Mouse (Mus musculus) lung, embryonic 14.5 days (tissue): ENCODE measurements around the gene 4930442H23Rik. TPM values are rescaled to one million over a fixed set of nuclear protein-coding genes. Genes with fewer than 3 reads are reported as not detected.
A peak's percentile ranks its signal among the peaks of the same experiment; 100 is the strongest.

ENCODE experiments used
- ATAC-seq: fragments of 200-750 bp; cut with Nextera tagmentation; 2 replicates; pipeline ENCODE4 v1.8.0; 2017; ENCODE audit warnings: mild to moderate bottlenecking, moderate TSS enrichment, moderate library complexity; ENCODE audit not compliant: insufficient read depth
- DNase-seq: peaks from one replicate; pipeline ENCODE4 v3.0.0-alpha.2; 2015
- H3K27ac ChIP-seq: fragments of 300-500 bp; sonication (generic); 2 replicates; pipeline ENCODE4 v1.5.1; 2014; ENCODE audit warnings: low read depth, mild to moderate bottlenecking, moderate library complexity
- H3K27me3 ChIP-seq: fragments of 300-500 bp; sonication (generic); 2 replicates; pipeline ENCODE4 v1.6.1; 2014; ENCODE audit warnings: low read length, control low read depth; ENCODE audit not compliant: insufficient read depth
- H3K36me3 ChIP-seq: fragments of 300-500 bp; sonication (generic); 2 replicates; pipeline ENCODE4 v1.6.1; 2014; ENCODE audit warnings: control low read depth; ENCODE audit not compliant: insufficient read depth
- H3K4me1 ChIP-seq: fragments of 300-500 bp; sonication (generic); 2 replicates; pipeline ENCODE4 v1.6.1; 2014; ENCODE audit warnings: antibody characterized with exemption, control low read depth; ENCODE audit not compliant: insufficient read depth
- H3K4me2 ChIP-seq: fragments of 300-500 bp; sonication (generic); 2 replicates; pipeline ENCODE4 v1.6.1; 2014; ENCODE audit warnings: mild to moderate bottlenecking
- H3K4me3 ChIP-seq: fragments of 300-500 bp; sonication (generic); 2 replicates; pipeline ENCODE4 v1.5.1; 2014; ENCODE audit warnings: low read depth, low read length
- H3K9ac ChIP-seq: fragments of 300-500 bp; sonication (generic); 2 replicates; pipeline ENCODE4 v1.6.1; 2014
- H3K9me3 ChIP-seq: fragments of 300-500 bp; sonication (generic); 2 replicates; pipeline ENCODE4 v1.6.1; 2016; ENCODE audit warnings: low read depth, low read length, control low read depth
- CTCF ChIP-seq: IDR thresholded peaks from 2 replicates; pipeline ENCODE4 v1.5.1; 2016; ENCODE audit warnings: antibody characterized with exemption, low read depth
- WGBS: fragments of 180-500 bp; shearing (Covaris S2); extraction: QIAGEN DNeasy Blood & Tissue Kit; methylation state at CpG from one replicate; pipeline ENCODE4 v1.1.7; 2014; 5-methylcytosine and 5-hydroxymethylcytosine counted together
- polyA plus RNA-seq: library from polyadenylated mRNA; unstranded; fragments of >200 nt; fragmentation: Nextera tagmentation; extraction: Ambion mirVana; gene quantifications from 2 replicates; pipeline ENCODE4 v1.2.1, GENCODE M21; 2014

4930442H23Rik gene
- polyA plus RNA-seq, 1 experiment from 2014 or later, result not detected

DNA sequence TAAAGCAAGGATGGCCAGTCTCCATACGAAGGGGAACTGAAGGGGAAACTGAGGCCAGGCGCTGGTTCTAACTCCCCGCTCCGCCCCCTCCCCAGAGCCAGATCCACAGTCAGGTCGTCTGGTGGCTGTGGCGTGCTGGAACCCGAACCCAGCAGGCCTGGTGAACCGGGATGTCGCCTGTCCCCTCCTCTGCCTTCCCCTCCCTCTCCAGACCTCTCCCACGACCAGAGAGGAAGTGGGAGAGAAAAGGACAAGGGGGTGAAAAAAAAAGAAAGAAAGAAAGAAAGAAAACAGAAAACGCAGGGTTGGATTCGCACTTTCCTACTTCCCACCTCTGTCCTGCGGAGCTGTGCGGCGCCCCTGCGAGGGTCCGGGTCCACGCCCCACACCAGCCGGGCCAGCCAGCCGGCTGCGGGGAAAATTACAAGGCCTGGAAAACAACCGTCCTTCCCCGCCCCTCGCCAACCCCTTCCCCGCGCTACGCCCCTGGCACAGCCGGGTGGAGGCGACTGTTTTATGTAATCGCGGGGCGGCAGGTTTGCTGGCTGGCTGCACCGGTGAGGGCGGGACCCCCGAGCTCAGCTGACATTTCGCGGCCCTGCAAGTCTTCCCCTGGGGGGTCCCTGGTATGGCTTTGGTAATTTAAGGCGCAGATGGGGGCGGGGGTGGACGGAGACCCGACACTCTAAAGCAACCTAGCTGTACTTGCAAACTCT is 48.5 kb downstream of the 4930442H23Rik start, which contains the start of gene Zbtb7a:
Zbtb7a (plus strand) TSS at position 255 of the 716 bp plus-strand sequence.
- Histone ChIP-seq H3K27me3 (peaks cover 27% of the 10 kb centered on the region), H3K4me3 (peak within 1 kb of the TSS; percentile 94), H3K9ac (peak within 1 kb of the TSS; percentile 97), H3K36me3 (no peaks in the 10 kb centered on the region), H3K27ac (peak within 1 kb of the TSS; percentile 99), H3K9me3 (no peaks in the 10 kb centered on the region), H3K4me2 (peak within 1 kb of the TSS; percentile 99), H3K4me1 (peaks cover 16% of the 10 kb centered on the region; the same call in 1 of the 2 replicates)
- TF ChIP-seq CTCF, result no peak
- 2% methylated on average over 41 of the region's 41 CpGs for WGBS
- ATAC-seq (no peak), DNase-seq (no peak)

DNA sequence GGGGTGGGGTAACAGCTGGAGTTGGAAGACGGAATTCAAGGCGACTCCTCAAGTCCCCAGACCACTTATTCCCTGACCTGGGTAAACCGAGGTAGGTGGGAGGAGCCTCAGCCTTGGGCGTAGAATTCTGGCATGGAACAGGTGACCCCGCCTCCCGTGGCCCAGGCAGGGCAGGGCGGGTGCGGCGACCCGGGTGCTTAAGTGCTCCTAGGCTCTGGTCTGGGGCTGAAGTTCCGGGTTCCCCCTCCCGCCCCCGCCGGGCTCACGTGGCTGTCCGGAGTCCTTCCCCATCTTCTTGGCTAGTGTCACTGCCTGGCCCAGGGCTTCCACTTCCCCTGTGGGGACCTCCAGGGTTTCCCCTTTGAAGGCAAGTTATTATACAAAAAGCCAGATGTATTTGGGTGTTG is 49.5 kb downstream of the 4930442H23Rik start:
- WGBS, result 3% methylated on average over 16 of the region's 16 CpGs
- Histone ChIP-seq H3K4me1 (0 out of 2 replicates have a peak, but pooled peaks cover 8% of the 10 kb centered on the region), H3K27me3 (peaks cover 27% of the 10 kb centered on the region), H3K9ac (no peak overlapping the region; the same call in 1 of the 2 replicates), H3K4me3 (peak overlapping the region; percentile 15), H3K36me3 (no peaks in the 10 kb centered on the region), H3K27ac (no peak overlapping the region), H3K9me3 (no peaks in the 10 kb centered on the region), H3K4me2 (peak overlapping the region; percentile 99)
- ATAC-seq, result no peak
- peak; percentile 40 for DNase-seq
- no peak for TF ChIP-seq CTCF

Other genes with a start within 250 kb of the 4930442H23Rik start
- gene Gng7, start 168.9 kb downstream of the 4930442H23Rik start, polyA plus RNA-seq, result 4.5 and 5.7 TPM in 2 replicates
- gene Diras1, start 158.2 kb downstream of the 4930442H23Rik start, polyA plus RNA-seq, result 0.08 and 0.09 TPM in 2 replicates
- gene Slc39a3, start 146.4 kb downstream of the 4930442H23Rik start, polyA plus RNA-seq, result 11.7 and 15.2 TPM in 2 replicates
- gene Sgta, start 123.7 kb downstream of the 4930442H23Rik start, polyA plus RNA-seq, result 172 and 186 TPM in 2 replicates
- 48.1 and 55.9 TPM in 2 replicates for gene Thop1, start 113.8 kb downstream of the 4930442H23Rik start, polyA plus RNA-seq
- 0.41 and 0.58 TPM in 2 replicates for gene Creb3l3, start 85.0 kb downstream of the 4930442H23Rik start, polyA plus RNA-seq
- gene Map2k2, start 77.9 kb downstream of the 4930442H23Rik start, polyA plus RNA-seq, result 180 and 199 TPM in 2 replicates
- gene Zbtb7a, start 48.6 kb downstream of the 4930442H23Rik start, polyA plus RNA-seq, result 22.4 and 25.0 TPM in 2 replicates
- 38.7 and 47.9 TPM in 2 replicates for gene Pias4, start 15.9 kb downstream of the 4930442H23Rik start, polyA plus RNA-seq
- gene Eef2, start 7.2 kb downstream of the 4930442H23Rik start, polyA plus RNA-seq, result 481 and 493 TPM in 2 replicates
- gene Dapk3, start 844 bp downstream of the 4930442H23Rik start, polyA plus RNA-seq, result 52.6 and 55.8 TPM in 2 replicates
- 0.23 TPM in 1 of 2 replicates, not detected in the other for gene Nmrk2, start 18.2 kb upstream of the 4930442H23Rik start, polyA plus RNA-seq
- gene Atcay, start 47.0 kb upstream of the 4930442H23Rik start, polyA plus RNA-seq, result not detected in 2 replicates
- gene Zfr2, start 49.3 kb upstream of the 4930442H23Rik start, polyA plus RNA-seq, result 3.4 and 3.6 TPM in 2 replicates
- 2.0 and 2.9 TPM in 2 replicates for gene Matk, start 69.1 kb upstream of the 4930442H23Rik start, polyA plus RNA-seq
- gene Mrpl54, start 83.1 kb upstream of the 4930442H23Rik start, polyA plus RNA-seq, result 222 and 223 TPM in 2 replicates
- gene Apba3, start 83.1 kb upstream of the 4930442H23Rik start, polyA plus RNA-seq, result 50.4 and 50.8 TPM in 2 replicates
- gene Tjp3, start 107.7 kb upstream of the 4930442H23Rik start, polyA plus RNA-seq, result 15.3 and 17.2 TPM in 2 replicates
- gene Pip5k1c, start 109.1 kb upstream of the 4930442H23Rik start, polyA plus RNA-seq, result 50.8 and 58.6 TPM in 2 replicates
- gene Cactin, start 137.3 kb upstream of the 4930442H23Rik start, polyA plus RNA-seq, result 34.3 and 42.9 TPM in 2 replicates
- gene Tbxa2r, start 144.9 kb upstream of the 4930442H23Rik start, polyA plus RNA-seq, result 13.6 and 15.0 TPM in 2 replicates
- 0.05 and 0.08 TPM in 2 replicates for gene Gipc3, start 159.4 kb upstream of the 4930442H23Rik start, polyA plus RNA-seq
- gene Hmg20b, start 166.6 kb upstream of the 4930442H23Rik start, polyA plus RNA-seq, result 98.7 and 105 TPM in 2 replicates
- gene Mfsd12, start 173.6 kb upstream of the 4930442H23Rik start, polyA plus RNA-seq, result 7.7 and 8.5 TPM in 2 replicates
- gene 4930404N11Rik, start 182.0 kb upstream of the 4930442H23Rik start, polyA plus RNA-seq, result 0.65 and 0.92 TPM in 2 replicates
- gene Fzr1, start 194.7 kb upstream of the 4930442H23Rik start, polyA plus RNA-seq, result 109 and 116 TPM in 2 replicates
- 57.5 and 67.0 TPM in 2 replicates for gene Dohh, start 200.6 kb upstream of the 4930442H23Rik start, polyA plus RNA-seq
- 2.8 and 3.8 TPM in 2 replicates for gene Gm48551, start 200.6 kb upstream of the 4930442H23Rik start, polyA plus RNA-seq
- gene Gm48552, start 205.2 kb upstream of the 4930442H23Rik start, polyA plus RNA-seq, result 1.3 and 1.4 TPM in 2 replicates
- 2.8 and 3.3 TPM in 2 replicates for gene Smim24, start 209.2 kb upstream of the 4930442H23Rik start, polyA plus RNA-seq